Mouse (Mus musculus): ENCODE results near the gene Phldb2.

- no peak for TF ChIP-seq EP300 (IDR thresholded peaks at IDR 0.05; ENCODE audit: low read depth)
- TF ChIP-seq CTCF (IDR thresholded peaks at IDR 0.05; ENCODE audit: low read depth) = no peak
These were observed 30.7 kb downstream of the Phldb2 start for GRCm38 (mm10) chr16:45922546-45923229.

Data from liver, postnatal 0 days (tissue).